Mouse (Mus musculus): ENCODE measurements around the gene Ttc8. TPM values are rescaled to one million over a fixed set of nuclear protein-coding genes. Genes with fewer than 3 reads are reported as not detected.

Gene Ttc8
- total RNA-seq, 2 experiments from 2014 or later = 9.4 to 17.2 TPM

DNA sequence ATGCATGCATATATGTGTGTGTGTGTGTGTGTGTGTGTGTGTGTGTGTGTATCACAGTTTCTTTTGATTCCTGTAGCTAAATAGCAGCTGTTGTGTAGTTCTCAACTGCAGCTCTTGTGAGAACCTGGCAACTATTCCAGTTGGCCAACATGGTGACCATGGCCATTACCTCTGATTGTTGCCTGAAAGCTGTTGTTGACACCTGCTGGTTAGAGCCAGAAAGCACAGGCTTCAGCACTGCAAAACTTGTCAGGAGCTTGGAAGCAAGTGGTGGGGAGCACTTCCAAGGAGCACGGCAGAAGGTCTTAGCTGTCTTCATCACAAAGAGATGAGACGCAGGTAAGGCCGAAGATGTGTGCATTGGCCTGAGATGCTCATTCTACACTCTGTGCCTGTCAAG is 51.9 kb downstream of the Ttc8 start:
- DNase-seq = no peak

GRCm38 (mm10) chr12:98973461-98973860 is 53.1 kb downstream of the Ttc8 start:
- no peak for DNase-seq

GRCm38 (mm10) chr12:98974157-98974804 is 53.9 kb downstream of the Ttc8 start:
- DNase-seq = no peak

DNA sequence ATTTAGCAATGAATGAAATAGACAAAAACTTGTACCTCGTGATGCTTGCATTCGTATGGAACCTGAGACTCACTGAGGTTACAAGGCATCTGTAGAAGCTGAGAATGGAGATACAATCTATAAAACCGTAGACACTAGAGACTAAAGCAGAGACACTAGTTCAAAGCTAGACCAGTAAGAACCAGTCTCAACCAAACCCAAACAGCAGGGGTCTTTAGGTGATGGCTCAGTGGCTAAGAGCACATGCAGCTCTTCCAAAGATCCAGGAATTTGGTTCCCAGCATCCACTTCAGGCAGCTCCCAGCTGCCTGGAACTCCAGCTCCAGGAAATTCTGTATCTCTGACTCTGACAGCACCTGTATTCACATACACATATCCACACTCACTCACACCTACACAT is 60.7 kb downstream of the Ttc8 start:
- DNase-seq = no peak

DNA sequence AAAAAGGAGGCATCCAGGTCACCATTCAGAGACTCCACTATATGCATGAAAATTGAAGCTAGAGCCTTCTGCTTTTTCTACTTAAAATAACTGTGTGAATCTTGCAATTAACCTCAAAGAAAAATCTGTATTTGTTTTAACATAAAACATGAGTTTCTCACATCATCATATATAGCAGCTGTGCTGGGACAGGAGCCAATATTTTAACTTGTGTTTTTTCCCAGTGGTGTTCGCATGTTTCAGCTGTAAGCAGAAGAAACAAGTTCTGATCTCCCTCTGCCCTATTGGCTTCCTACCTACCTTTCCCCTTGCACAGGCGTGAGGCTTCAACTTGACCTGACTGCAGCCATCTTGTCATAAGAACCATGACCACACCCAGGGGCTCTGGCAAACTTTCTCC is 64.4 kb downstream of the Ttc8 start:
- DNase-seq = no peak

GRCm38 (mm10) chr12:98991076-98991829 is 70.9 kb downstream of the Ttc8 start:
- no peak for DNase-seq

DNA sequence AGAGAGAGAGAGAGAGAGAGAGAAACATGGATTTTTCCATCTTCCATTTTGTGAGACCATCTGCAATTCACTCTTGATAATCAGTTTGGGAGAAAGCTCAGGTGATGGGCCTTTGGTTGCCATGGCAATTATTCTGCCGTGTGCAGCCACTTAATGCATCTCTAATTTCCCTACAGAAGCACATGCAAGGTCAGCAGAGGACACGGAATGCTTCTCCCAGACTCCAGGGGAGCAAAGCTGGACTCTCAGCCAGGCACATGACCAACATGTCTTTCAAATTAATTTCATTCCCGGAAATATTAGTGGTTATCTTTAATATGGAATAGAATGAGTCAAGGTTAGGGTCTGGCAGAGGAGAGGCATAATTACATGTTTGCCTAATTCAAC is 71.4 kb downstream of the Ttc8 start:
- DNase-seq = no peak

DNA sequence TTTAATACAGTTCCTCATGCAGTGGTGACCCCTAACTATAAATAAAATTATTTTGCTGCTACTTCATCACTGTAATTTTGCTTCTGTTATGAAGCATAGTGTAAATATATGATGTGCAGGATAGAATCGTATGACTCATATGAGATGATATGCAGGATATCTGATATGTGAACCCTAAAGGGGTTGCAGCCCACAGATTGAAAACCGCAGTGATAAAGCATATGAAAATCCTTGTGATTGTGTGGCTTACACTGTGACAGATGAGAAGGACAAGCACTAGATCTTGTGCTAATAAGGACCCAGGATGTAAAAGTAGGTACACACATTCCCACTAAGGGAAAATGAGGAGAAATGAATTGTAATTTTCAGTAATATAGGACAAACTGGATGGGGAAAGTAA is 73.4 kb downstream of the Ttc8 start:
- DNase-seq = no peak

GRCm38 (mm10) chr12:98994366-98994765 is 74.0 kb downstream of the Ttc8 start:
- no peak for DNase-seq

- DNase-seq = no peak
These were observed 75.5 kb downstream of the Ttc8 start for GRCm38 (mm10) chr12:98995881-98996280.

GRCm38 (mm10) chr12:98996581-98996988 is 76.2 kb downstream of the Ttc8 start:
- DNase-seq = no peak

DNA sequence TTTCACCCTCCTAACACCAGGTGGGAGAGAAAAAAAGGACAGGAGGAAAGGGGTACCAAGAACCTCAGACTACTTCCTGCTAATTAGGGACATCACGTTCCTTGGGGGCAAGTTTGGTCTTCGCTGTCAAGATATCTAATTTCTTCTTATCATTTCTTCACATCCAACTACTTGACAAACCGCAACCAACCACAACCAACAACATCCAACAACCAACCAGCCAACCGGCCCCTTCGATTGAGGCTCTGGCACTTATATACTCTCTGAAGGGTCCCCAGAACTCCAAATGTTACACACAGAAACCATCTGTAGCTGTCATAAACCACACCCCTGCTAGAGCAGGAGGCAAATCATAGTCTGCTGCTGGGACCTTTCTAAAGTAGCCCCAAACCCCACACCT is 76.7 kb downstream of the Ttc8 start:
- DNase-seq = no peak

DNA sequence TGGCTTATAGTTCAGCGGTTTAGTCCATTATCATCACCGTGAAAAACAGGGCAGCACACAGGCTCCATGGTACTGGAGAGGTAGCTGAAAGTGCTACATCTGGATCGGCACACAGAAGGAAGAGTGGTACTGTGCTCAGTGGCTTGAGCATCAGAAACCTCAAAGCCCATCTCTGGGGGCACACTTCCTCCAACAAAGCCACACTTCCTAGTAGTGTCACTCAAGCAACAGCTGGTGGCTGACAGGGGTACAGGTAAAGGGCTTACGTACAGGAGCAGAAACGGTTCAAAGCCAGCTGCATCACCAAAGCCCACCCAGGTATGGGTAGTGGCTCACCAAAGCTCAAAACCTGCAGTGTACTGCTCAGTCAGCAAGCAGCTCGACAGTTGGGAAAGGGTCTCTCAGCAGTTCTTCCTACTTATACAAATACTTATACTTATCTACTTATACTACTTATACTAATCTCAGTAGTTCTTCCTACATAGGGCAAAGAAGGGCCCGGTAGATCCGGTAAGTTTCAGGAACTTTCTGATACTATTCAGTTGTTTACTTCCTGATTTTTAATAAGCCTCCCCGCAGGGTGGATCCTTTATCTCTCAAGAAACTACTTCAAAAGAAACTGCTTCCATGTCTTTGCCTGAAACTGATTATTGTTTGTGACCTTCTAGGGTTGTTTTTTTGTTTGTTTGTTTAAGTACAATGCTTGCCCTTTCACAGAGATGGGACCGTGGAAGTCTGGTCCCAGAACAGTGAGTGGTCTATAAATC is 78.5 kb downstream of the Ttc8 start:
- no peak for DNase-seq

DNA sequence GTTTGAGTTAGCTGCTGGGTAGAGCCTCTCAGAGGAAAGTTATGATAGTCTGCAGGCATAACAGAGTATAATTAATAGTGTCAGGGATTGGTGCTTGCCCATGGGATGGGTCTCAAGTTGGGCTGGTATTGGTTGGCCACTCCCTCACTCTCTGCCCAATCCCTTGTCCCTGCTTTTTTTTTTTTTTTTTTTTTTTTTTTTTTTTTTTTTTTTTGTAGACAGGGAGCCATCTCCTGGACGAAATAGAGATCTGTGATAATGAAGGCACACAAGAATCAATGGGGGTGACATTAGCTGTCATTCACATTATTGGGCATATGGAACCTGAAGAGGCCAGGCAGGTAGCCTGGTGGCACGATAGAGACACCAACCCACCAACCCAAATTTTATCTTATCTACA is 79.9 kb downstream of the Ttc8 start:
- no peak for DNase-seq

DNA sequence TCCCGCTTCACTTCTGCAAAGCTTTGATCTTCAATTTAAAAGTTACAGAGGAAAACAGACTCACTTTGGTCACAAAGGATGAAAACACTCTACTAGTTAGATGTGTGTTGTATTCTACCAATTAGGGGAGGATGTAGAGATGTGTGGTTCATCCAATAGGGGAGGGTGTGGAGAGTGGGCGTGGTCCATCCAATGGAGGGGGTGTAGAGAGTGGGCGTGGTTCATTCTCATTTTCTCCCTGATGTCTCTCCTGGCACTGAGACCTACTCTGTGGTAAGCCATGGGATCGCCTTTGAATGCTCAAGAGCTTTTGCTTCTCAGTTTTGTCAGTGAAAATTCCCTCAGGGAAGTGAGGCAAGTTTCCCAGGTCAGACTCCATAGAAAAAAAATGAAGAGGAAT is 82.7 kb downstream of the Ttc8 start:
- no peak for DNase-seq

- no peak for DNase-seq
These were observed 84.4 kb downstream of the Ttc8 start for GRCm38 (mm10) chr12:99004752-99005151.

- DNase-seq = no peak
These were observed 88.4 kb downstream of the Ttc8 start for GRCm38 (mm10) chr12:99008786-99009185.

- DNase-seq = no peak
These were observed 89.1 kb downstream of the Ttc8 start for GRCm38 (mm10) chr12:99009430-99009829.

DNA sequence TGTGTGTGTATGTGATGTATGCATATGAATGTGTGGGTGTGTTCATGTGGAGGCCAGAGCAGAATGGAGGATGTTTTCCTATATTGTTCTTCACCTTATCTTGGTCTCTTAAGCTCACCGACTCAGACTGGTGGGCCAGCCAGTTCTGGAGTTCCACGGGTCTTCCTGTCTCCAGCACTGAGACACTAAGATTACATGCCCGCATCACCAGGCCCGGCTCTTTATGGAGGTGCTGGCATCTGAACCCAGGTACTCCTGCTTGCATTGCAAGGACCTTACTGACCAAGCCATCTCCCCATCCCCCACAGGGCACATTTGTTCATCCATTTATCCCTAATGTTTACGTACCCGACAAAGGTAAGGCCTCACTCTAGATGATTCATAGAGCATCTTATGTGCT is 89.7 kb downstream of the Ttc8 start:
- DNase-seq = no peak

GRCm38 (mm10) chr12:99011161-99011861 is 90.9 kb downstream of the Ttc8 start:
- peak; percentile 27 for DNase-seq

- DNase-seq = no peak
These were observed 95.5 kb downstream of the Ttc8 start for GRCm38 (mm10) chr12:99015870-99016269.

GRCm38 (mm10) chr12:99024430-99024960 is 104.1 kb downstream of the Ttc8 start:
- DNase-seq = no peak

All from gastrocnemius, postnatal 10 days (tissue).